In genomic region chr5:116192693-116193092, GRCm38 (mm10) we compare ENCODE assay signal across 21 mouse cellular contexts.
A peak's percentile ranks its signal among the peaks of the same experiment; 100 is the strongest.
DNase-seq lines count a peak whose midpoint lies in the region; TF ChIP-seq lines count a peak whose summit lies in the region.
"Had no signal": no experiment of that assay in that cellular context is flagged by ENCODE, and none has a peak within 500 bp of the region (broad histone marks: within the 10 kb centered on the region; RNA-seq: fewer than 3 reads in every experiment).

No protein-coding gene starts in this region.

- H3K4me3 ChIP-seq in layer of hippocampus, adult 2 months = no peak overlapping the region
- no peak overlapping the region for H3K4me3 ChIP-seq in E14TG2a.4 (replicated peaks; ENCODE audit: low read length)
- H3K4me3 ChIP-seq in cortical plate, adult 2 months (ENCODE audit: insufficient read depth, low read length) = no peak overlapping the region
- H3K4me3 ChIP-seq: embryonic facial prominence, embryonic 12.5 days; erythroblast, embryonic 14.5 days; heart, embryonic 10.5 days; hindbrain, embryonic 12.5 days had no signal

- H3K9me3 ChIP-seq in E14TG2a.4 (ENCODE audit: low read length) = no peaks in the 10 kb centered on the region
- H3K9me3 ChIP-seq: embryonic facial prominence, embryonic 12.5 days; heart, embryonic 10.5 days; hindbrain, embryonic 12.5 days had no signal

- no peak for TF ChIP-seq POLR2A in cortical plate, adult 2 months (IDR thresholded peaks at IDR 0.05; ENCODE audit: extremely low read depth, insufficient read depth, low read length)

- peak; percentile 49 for TF ChIP-seq CTCF in layer of hippocampus, adult 2 months (conservative IDR thresholded peaks at IDR 0.05)
- peak; percentile 100 for TF ChIP-seq CTCF in E14TG2a.4 (conservative IDR thresholded peaks at IDR 0.05; ENCODE audit: low read length)
- 0 out of 2 replicates have a peak, but pooled peaks have one; percentile 15 for TF ChIP-seq CTCF in cortical plate, adult 2 months (IDR thresholded peaks at IDR 0.05; ENCODE audit: extremely low read depth, insufficient read depth, low read length)

- H3K27me3 ChIP-seq in E14TG2a.4 (ENCODE audit: insufficient read depth, low read length) = peaks cover 10% of the 10 kb centered on the region; the same call in 1 of the 2 replicates
- H3K27me3 ChIP-seq: CH12.LX; hindbrain, embryonic 12.5 days; Patski had no signal

- H3K4me1 ChIP-seq in E14TG2a.4 (replicated peaks; ENCODE audit: low read depth, low read length) = peaks cover 34% of the 10 kb centered on the region
- no peaks in the 10 kb centered on the region for H3K4me1 ChIP-seq in cortical plate, adult 2 months (ENCODE audit: control insufficient read depth, insufficient read depth, low read length)
- H3K4me1 ChIP-seq: embryonic facial prominence, embryonic 12.5 days had no signal

- intact Hi-C loops in left cerebral cortex, postnatal 14 days (cut with DNase I) = no loop called here

- DNase-seq in layer of hippocampus, adult 2 months (ENCODE audit: low spot score in 2 of 2) = no peak
- DNase-seq in layer of hippocampus, adult 8-10 months (ENCODE audit: low spot score in 2 of 2) = no peak
- DNase-seq in ES-CJ7 (ENCODE audit: low read depth, low spot score) = peak; percentile 87
- DNase-seq in adrenal gland, postnatal 10 days = no peak
- no peak for DNase-seq in left cerebral cortex, postnatal 14 days (ENCODE audit: low spot score in 2 of 2)
- DNase-seq in right cerebral cortex, postnatal 36 days (ENCODE audit: low spot score in 2 of 2) = no peak
- DNase-seq: adrenal gland, postnatal 36 days; cerebellum, adult 18-20 months; cerebellum, postnatal 36 days; left cerebral cortex, postnatal 4 days; liver; lung, adult 18-20 months; thymus, adult 2 months had no signal

- H3K36me3 ChIP-seq in E14TG2a.4 (ENCODE audit: insufficient read depth, low read length) = no peaks in the 10 kb centered on the region
- H3K36me3 ChIP-seq: embryonic facial prominence, embryonic 12.5 days; heart, embryonic 10.5 days; hindbrain, embryonic 12.5 days had no signal

- H3K27ac ChIP-seq in layer of hippocampus, adult 2 months = no peak overlapping the region
- no peak overlapping the region for H3K27ac ChIP-seq in cortical plate, adult 2 months (ENCODE audit: insufficient read depth, low read length)
- H3K27ac ChIP-seq: embryonic facial prominence, embryonic 12.5 days; heart, embryonic 10.5 days; hindbrain, embryonic 12.5 days had no signal

Comparison
In these comparisons a context has a peak if more than half of its experiments do, and no peak if none do; other contexts are left out.
1. CTCF ChIP-seq: peak in every context shown above with its lines; median percentile 100 in E14TG2a.4; 49 in layer of hippocampus, adult 2 months; 15 in cortical plate, adult 2 months.